Mouse (Mus musculus) kidney, postnatal 10 days (tissue): ENCODE measurements around the gene Kmt2e.

Experiments used
- DNase-seq: peaks from one replicate; pipeline ENCODE4 v3.0.0; 2021; ENCODE audit warnings: mixed read lengths

Kmt2e gene

DNA sequence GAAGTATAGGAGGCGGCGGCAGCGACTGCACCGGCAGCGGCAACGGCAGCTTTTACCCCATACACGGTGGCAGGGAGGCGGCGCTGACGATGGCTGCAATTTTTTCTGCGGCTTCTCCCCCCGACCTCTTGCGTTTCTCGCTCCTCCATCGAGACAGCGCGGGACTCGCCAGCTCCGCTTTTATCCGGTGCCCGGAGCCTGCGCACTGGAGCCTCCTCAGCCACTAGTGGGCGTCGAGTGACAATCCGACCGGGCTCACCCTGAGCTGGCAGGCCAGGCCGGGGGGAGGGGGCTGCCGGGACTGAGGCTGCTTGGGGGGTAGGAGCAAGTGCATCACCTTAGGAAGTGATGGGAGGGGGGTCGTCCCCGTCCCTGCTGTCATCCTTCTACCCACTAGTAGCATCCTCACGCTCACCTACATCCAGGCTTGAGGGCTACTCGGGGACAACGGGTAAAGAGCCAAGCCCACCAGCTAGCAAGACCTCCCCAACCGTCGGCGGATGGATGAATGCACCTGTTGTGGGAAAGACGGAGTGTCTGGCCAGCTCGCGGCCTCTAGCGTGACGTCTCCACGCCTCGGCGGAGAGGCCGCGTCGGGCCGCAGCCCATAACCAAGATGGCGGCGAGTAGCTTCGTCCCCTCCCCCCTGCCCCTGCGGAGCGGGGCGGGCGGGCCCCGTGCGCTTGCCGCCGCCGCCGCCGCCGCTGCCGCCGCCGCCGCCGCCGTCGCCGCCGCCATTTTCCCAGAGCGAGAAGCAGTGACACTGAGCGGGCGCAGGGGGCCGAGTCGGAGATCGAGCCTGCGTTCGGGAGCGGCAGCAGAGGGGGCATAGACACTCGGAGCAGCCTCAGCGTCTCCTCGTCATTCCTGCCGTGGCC is at the start of gene Kmt2e:
Gene Kmt2e, plus strand, starts transcription at position 722 of the 878 bp plus-strand sequence.
- DNase-seq, result peak; percentile 95

DNA sequence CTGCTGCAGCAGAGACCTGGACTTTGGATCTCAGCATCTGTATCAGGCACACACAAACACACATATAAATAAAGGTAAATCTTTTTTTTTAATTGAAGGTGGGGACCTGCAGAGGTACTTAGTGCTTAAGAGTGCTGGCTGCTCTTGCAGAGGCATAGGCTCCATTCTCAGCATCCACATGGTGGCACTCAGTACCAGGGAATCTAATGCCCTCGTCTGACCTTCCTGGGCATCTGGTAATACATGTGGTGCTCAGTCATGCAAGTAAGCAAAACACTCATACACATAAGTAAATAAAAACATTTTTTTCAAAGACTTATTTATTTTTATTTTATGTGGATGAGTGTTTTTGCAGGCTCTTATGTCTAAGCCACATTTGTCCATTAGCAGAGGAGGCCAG is 49.1 kb upstream of the Kmt2e start:
- peak; percentile 50 for DNase-seq

DNA sequence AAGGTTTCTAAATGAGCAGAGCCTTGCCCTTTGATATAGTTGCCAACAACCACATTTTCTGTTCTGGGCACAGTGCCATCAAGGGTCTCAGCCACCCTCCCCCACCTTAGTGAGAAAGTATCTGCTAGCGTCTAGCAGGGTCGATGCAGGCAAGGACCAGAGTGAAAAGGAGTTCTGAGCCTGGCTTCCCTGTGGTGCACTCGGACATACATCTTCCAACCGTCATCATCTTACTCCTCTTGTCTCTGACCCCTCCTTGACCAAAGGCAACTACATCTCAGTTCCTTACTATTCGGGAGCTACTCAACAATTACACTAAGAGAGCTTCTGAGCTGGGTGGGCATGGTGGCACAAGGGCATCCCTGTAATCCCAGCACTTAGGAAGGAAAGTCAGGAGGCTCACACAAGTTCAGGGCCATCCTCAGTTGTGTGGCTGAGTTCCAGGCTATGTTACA is 48.5 kb upstream of the Kmt2e start:
- no peak for DNase-seq

DNA sequence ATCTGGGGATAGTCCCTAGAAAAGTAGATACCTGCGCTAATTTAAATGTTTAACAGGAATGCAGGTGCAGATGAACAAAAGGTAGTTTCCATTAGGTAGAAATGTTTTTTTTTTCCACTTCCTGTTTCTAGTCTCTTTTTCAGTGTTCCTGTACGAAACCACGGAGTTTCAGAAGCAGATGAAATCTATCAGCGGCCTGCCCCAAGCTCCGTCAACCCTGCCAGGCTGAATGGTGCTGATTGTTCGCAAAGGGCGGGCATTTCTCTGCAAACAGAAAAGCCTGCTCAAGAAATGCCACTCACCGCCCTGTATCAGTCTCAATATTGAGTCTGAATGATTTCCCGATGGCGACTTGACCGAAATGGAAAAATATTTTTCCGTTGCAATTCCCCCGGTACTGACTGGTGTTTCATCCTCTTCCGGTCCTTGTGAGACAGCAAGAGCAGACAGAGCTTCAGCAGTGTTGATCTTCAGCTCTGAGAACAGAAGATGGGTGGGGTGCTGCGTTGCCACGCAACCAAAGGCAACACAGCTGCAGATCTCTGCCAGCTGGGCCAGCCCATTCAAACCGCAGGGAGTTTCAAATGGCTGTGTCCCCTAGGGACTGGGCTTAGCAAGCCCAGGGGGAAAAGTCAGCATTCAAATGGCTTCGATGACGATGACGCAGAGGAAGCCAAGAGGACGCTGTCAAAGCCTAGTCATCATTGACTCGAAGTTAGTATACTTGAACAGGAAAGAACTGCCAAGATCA is 47.5 kb upstream of the Kmt2e start:
- peak; percentile 86 for DNase-seq

DNA sequence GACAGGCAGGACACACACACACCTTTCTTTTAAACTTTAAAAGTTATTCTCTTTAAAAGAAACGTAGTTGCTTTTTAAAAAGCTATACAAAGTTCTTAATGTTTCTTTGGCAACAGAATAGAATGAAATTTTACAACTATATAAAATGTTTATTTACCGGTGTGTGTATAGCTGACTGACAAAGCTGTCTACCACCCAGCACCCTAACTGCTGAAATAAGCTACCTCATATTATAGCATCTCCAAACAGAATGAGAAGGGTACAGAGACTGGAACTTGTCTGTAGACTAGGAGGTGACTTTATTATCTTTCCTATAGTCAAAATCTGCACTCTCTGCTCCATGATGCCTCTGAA is 47.0 kb upstream of the Kmt2e start:
- DNase-seq, result no peak

DNA sequence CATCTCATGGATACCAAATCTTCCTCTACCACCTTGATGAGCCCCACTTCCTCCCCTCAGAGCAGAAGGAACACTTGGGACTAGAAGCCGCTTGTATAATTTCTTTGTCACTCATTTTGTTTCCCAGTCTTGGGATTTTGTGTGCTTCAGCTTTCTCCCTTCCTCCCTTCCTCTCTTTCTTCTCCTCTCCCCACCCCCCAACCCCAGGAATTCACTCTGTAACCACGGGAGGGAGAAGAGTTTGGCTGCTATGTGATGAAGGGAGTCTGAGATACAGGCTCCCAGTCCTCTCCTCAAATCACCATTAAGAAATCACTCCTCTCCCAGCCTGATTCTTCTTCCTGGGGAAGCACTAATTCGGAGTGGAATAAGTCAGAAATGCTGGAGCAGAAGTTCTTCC is 46.1 kb upstream of the Kmt2e start:
- no peak for DNase-seq

- DNase-seq, result no peak
These were observed 44.5 kb upstream of the Kmt2e start for GRCm38 (mm10) chr5:23389601-23390305.

- DNase-seq, result no peak
These were observed 42.5 kb upstream of the Kmt2e start for GRCm38 (mm10) chr5:23391714-23392113.

GRCm38 (mm10) chr5:23393870-23394269 is 40.4 kb upstream of the Kmt2e start:
- DNase-seq, result no peak

GRCm38 (mm10) chr5:23394366-23395145 is 39.7 kb upstream of the Kmt2e start:
- no peak for DNase-seq

DNA sequence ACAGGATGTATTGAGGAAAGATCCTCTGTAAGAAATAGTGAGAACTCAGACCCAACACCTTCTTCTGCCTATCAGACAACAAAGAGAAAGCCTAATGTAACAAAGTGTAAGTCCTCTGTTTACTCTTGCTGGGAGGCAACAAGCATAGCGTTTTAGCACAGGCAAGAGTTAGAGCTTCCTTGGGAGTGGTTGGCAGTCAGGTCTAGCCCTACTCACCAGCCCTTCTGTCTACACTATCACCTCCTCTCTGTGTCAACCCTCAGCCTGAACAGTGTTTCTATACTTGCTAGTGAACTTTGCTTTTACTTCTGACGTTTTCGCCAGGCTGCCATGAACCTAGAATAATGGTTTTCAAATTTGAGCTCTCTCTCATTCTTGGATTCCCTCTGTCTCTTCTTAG is 38.5 kb upstream of the Kmt2e start:
- no peak for DNase-seq

GRCm38 (mm10) chr5:23396756-23397155 is 37.5 kb upstream of the Kmt2e start:
- no peak for DNase-seq

DNA sequence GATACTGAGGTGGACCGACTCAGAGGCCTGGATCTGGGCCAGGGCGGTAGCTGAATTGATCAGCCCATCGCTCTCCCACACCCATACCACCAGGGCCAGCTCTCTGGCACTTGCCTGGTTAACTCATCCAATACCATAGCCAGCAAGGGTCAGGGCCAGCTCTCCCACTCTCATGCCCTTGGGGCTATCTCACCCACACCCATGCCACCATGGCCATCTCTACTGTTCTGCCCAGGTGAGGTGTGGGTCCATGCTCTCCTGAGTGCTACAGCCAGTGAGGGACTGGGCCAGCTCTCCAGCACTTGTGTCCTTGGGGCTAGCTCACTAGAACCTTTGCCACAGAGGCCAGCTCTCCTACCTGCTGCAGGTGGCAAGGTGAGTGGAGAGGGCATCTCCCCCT is 34.1 kb upstream of the Kmt2e start:
- DNase-seq, result no peak

GRCm38 (mm10) chr5:23400868-23401267 is 33.4 kb upstream of the Kmt2e start:
- DNase-seq, result no peak

GRCm38 (mm10) chr5:23401368-23401767 is 32.9 kb upstream of the Kmt2e start:
- DNase-seq, result no peak

DNA sequence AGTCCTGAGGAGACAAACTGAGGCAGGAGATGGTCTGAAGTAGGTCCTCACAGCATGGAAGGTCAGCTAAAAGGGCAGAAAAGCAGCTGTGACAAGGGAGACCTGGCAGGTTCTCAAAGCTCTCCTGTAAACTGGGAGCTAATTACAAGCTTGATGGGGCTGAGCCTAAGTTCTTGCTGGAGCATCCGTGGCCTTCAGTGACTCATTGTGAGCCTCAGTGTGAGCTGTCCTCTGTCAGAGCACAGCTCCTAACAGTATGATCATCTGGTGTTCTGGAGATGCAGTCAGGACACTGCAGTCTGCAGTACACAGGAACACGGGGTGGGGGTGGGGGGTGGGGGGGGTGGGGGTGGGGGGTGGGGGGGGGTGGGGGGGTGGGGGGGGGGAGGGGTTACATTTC is 32.2 kb upstream of the Kmt2e start:
- no peak for DNase-seq

- no peak for DNase-seq
These were observed 31.1 kb upstream of the Kmt2e start for GRCm38 (mm10) chr5:23403161-23403560.

- DNase-seq, result no peak
These were observed 28.4 kb upstream of the Kmt2e start for GRCm38 (mm10) chr5:23405666-23406404.

DNA sequence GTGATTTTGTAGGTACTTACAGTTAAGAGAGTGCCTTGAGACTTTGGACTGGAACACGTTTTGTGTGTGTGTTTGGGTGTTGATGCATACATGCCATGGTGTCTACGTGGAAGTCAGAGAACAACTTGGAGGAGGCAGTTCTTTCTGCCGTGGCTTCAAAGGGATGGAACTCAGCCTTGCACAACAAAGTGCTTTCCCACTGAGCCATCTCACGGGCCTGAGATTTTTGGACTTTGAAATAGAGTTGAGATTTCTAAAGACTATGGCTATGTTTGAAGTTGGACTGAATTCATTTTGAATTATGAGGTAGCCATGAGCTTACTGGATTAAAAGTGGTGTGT is 27.9 kb upstream of the Kmt2e start:
- DNase-seq, result no peak

- DNase-seq, result no peak
These were observed 26.1 kb upstream of the Kmt2e start for GRCm38 (mm10) chr5:23408106-23408505.

DNA sequence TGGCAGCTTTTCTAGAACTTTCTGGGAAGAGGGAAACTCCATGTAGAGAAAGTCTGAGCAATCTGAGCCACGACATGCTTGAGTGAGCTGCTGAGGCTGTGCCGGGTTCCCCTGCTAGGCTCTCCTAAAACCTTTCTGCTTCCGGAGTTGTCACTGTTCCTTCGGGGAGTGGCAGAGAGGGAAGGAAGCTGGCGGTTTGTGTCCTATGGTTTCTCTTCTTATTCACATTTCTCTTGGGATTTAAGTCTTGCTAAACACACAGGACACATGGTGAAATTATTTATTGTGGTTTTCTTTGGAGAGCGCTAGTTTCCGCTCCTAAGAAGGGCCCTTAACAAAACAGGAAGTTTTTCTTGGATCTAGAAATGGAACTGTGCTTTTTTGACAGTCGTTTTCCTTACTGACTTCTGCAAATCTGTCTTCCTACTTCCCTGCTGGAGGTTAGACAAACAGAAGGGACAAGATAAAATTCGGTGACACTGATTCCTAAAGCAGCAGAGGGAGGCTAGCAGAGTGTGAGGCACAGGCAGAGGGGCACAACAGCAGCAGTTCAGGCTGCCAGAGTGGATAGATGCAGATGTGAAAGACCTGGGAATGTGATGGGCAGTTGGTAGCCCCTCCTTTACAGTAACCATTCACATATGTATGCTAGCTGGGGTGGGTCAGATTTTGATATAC is 24.1 kb upstream of the Kmt2e start:
- DNase-seq, result peak; percentile 69

GRCm38 (mm10) chr5:23410718-23411101 is 23.5 kb upstream of the Kmt2e start:
- no peak for DNase-seq
